Mouse (Mus musculus): Measurements from ENCODE around the gene Slc30a9.

GRCm38 (mm10) chr5:67347060-67347459 is 40.3 kb downstream of the Slc30a9 start:
- TF ChIP-seq CTCF (IDR thresholded peaks at IDR 0.05; ENCODE audit: low read depth) (no peak), EP300 (IDR thresholded peaks at IDR 0.05; ENCODE audit: low read depth) (no peak)

Data from liver, postnatal 0 days (tissue).